Mouse (Mus musculus) adrenal gland, adult 2 months (tissue): ENCODE measurements at regions not wholly inside any gene's neighbourhood (a gene's known extent, or its start where the extent isn't known, plus 50 kb on each side); places are given as distances from the start of the nearest gene placed in this dataset.

Source experiments
- DNase-seq: peaks from one replicate; pipeline ENCODE4 v3.0.0; 2021

DNA sequence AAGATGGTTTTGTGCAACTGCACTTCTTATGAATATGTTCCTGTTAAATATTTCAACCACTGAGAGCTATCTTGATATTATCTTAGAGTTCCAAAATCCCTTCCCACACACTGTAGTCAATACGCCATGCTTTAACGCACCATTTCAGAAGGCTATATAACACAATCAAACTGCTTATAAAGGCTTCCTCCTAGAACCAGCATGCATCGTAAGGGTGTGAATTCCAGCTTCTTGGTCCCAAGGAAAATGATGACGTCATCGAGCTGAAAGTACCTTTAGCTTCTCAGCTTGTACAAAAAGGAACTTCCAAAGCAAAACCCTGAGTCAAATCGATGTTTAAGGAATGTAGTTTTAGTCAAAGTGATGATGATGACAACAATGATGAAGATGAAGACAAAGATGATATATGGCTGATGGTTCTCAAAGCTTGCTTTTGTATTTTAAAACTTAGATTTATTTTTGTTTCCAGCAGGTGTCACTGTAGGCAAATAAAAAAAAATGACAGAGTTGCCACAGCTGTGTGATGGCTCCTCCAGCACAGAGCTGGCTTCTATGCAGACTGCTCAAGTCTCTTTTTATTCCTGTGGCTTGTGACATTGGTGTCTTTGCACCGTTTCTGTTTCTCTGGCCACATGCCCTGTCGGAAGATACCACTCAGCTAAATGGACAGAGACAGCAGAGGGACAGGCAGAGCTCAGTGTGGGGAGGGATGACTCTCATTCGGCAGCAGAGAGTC is 150.6 kb upstream of the Dnajc19 start:
- no peak for DNase-seq

DNA sequence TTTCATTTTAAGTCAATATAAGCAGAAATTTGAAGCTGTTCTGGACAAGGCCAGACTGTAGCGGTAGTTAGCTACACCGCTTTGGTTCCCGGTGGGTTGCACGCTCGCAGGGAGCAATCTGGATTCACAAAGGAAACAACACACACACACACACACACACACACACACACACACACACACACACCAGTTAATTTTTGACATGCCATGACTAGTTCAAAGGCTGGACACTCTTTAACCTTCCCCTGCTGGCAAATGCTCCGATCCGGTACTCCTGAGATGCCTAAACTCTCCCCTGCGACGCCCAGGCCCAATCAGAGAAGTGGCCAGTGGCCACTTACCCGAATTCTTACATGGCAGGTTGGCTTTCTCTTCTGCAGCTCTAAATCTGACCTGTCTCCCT is 141.2 kb upstream of the Dnajc19 start:
- no peak for DNase-seq

DNA sequence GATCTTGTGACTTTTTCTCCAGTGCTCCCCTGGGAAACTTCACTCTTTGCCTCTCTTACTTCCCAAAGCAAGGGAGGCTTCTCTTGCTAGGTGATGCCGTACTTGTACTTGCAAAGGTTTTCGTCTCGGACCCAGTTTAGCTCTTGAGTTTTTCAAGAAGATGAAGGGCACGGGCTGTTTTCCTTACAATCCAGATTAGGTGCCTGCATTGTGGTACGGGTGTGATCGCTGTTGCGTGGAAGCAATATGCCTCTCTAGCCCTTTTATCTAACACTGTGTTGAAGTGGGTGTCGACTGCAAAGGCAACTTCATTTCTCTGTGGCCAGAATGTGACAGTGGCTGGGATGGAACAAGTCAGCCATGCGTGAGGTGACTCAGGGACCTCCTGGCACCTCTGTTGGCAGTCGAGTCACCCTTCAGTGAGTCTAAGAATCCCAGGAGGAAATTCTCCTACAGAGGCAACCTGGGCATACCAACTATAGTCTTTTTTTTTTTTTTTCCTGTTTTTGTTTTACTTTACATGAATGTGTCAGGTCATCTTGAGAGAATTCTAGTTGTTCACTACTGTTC is 138.7 kb upstream of the Dnajc19 start:
- DNase-seq = no peak

DNA sequence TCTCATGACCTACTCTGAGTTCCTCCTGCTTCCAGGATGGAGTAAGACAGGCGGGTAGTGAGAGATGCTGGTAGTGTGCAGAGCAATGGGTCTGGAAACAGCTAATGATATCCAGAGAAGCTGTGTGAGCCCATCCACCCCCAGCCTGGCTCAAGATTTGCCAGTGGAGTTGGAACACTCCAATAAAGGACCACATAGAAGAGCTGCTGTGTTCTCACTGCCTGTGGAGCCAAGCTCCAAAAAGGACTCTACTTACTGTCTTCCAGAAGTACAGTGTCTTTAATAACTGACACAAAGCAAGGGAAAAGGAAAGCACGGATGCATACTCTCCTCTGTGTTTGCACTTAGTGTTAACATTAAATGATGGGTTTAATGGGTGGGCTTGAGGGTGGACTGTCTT is 138.0 kb upstream of the Dnajc19 start:
- DNase-seq = no peak

DNA sequence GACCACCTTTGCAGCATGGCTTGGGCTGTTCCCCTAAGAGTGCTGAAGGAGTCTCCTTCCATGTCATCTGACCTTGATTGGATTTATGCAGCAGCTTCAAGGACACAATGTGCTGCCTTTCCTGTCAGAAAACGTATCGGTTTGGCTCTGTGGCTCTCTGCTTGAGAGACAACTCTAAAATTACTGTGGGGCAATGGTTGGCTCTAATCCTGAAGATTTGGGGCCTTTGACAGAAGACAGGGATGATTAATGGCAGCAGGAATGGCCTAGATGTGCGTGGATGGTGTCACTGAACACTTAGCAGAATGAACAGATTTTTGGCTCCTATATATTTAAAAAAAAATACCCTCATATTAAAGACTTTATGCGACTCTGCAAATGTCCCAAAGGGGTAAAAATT is 136.8 kb upstream of the Dnajc19 start:
- DNase-seq = no peak

DNA sequence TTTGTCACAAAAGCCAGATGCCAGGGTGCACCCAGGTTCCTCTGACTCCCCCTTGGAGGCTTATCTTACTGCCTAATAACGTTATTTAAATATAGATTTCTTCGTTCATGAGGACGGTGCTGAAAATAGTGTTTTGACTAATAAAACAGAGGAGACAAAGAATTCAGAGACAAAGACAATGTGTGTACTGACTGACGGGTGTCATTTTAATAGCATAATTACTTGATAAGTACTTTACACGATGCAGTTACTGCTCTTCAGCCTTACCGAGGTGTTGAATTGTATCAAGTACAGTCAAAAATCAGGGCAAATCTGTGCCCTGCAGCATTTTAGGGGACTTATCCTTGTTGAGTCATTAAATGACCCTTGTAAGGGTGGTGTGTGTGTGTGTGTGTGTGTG is 133.1 kb upstream of the Dnajc19 start:
- no peak for DNase-seq

DNA sequence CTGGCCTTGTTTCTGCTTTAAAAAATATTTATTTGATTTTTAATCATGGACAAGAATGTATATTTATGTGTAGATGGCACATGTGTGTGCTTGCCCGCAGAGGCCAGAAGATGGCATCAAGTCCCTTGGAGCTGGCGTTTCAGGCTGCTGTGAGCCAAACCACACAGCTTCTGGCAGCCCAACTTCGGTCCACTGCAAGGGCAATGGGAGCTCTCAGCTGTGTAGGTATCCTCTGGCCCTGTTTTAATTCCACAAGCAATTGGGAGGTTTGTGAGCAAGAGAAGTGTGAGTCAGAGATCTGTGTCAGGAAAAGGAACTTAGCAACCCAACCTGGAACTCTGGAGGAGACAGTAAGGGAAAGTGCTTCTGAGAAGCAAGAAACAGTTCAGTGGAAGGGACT is 125.3 kb upstream of the Dnajc19 start:
- DNase-seq = no peak

DNA sequence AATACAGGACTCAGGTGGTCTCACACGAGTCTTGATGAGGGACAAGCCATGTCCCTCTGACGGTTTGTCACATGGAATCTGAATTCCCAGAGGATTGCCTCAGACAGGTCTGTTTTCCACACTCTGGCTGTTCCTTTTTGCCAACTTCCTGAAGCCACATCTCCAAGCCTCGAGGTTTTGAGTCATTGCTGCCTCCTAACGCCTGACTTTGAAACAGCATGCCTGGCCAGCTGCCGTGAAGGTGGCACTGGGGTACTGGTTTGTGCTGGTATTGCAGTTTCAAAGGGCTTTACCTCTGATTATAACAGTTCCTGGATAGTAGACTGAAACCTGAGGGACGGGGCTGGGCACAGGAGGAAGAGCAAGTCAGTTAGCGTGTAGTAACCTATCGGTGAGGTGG is 117.1 kb upstream of the Dnajc19 start:
- no peak for DNase-seq

DNA sequence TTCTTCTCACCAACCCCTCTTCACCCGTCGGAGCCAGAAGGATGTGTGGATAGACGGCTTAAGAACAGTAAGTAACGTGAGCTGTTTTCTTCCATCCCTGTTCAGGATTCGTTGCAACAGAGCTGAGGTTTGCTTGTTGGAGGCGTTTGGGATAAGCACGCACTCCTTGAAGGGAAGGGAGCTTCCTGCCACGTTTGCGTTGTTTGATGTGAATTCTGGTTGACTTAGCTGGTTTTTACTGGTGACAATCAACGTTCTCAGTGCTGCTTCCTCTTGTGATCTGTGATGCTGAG is 116.0 kb upstream of the Dnajc19 start:
- no peak for DNase-seq

DNA sequence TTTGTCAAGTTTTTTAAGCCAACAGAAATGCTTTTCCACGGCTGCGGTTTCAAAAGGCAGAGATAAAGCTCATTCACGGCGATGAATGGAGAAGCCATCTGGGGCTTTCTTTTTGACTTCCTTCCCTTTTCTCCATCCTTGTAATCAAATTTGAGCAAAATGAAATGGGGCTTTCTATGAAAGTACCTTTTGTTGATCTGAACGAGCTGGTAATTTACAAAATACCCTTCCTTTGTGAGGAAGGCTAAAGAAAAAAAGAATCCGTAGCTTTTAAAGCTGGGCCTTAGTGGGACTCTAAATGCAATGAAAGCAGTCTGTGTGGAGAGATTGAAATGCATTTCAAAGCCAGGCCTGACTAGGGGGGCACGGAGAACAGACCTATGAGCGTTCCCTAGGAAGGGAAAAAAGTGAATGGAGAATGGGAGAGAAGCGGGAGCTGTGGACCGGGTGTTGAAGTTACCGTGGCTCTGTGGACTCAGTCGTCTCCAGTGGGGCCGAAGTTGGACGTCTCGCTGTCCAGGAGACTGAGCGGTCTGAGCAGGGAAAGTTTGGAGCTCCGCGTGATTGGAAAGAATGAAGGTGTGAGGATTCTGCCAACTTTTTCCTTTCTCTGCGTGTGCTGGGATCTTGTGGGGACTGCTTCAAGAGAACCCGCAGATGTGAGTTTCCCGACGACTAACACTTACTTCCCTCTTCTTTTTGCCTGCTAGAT is 115.5 kb upstream of the Dnajc19 start:
- DNase-seq = no peak

DNA sequence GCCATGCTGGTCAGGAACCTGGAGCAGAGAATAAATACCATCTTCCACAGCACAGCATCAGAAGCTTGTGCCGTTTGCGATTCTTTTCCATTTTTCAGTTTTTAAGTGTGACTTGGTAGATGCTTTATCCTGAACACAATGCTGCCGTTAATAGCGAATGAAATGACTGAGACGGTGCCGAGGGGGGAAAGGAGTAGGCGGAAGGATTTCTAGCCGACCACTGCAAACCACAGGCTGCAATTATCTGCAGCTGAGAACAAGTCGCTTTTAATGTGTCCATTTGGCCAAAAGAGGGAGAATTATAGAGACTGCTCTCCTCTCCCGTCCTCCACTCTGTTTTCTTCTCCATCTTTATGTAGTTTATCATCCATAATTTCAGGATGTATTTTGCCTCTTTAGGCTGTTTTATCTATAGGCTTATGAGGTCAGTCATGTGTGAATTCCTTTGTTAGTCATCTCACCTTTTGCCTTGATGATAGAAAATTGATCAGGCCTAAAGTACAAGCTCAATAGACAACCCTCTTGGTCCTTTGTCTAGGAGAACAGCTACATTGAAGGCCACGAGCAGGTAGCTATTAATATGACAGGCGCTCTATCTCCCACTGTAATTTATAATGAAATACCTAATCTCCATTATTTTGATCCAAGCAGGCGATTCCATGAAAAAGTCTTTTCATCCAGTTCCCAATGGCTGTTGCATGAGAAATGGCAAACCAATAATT is 114.8 kb upstream of the Dnajc19 start:
- no peak for DNase-seq

DNA sequence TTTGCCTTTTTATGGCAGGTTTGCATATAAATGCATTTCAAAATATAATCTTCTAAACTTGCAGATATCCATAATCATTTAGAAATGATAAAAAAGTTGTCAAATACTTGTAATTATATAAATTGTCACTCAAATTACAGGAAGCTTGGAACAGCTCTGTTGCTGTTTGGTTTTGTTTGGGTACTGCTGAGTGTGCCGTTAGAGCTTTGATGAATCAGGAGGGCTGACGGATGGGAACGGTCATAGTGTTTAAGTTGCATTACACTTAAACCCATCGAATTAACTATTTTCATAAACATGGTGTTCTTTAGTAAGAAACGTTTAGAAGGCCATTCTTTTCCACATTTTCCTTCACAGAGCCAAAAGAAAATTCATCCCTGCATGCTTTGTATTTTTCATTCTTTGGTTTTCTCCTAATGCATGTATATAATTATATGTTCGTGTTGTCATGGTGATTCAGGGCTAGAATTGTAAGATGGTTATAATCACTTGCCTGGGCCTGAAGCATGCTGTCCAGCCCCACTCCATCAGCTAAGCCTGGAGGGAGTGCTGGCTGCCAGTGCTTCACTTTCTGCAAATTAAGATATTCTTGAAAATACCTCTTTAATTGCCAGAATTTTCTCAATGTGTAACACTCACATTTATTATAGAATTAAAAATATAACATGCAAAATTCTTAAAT is 92.4 kb upstream of the Dnajc19 start:
- no peak for DNase-seq

DNA sequence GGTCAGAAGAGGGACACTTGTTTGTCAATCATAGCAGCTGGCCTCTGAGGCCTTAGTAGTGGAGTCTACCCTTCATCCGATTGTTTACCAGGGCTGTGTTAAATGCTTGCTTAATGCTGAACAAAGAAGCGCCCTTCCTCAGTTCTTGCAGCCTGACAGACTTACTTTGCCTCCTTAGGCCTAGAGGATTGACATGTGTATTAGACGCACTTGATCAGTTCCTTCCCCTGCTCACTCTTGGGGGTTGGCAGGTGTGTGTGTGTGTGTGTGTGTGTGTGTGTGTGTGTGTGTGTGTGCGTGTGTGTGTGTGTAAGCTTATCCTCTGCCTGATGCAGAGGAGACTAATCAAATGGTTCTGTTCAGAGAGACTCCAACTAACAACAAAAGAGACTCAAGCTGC is 91.8 kb upstream of the Dnajc19 start:
- DNase-seq = no peak

DNA sequence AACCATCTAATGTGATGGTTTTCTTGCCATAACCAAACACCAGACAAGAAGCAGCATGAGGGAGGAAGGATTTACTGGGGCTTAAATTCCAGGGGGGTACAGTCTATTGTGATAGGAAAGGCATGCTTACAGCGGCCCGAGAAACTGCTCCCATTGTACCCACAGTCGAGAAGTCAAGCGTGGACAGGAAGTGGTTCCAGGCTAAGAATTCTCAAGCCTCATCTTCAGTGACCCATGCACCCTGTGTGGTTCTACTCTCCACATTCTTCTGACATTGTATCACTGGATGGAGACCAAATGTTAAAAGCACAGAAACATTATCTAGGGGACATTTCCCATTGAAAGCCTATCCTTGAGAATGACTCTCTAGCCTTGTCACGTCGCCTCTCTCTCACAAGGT is 90.8 kb upstream of the Dnajc19 start:
- no peak for DNase-seq

DNA sequence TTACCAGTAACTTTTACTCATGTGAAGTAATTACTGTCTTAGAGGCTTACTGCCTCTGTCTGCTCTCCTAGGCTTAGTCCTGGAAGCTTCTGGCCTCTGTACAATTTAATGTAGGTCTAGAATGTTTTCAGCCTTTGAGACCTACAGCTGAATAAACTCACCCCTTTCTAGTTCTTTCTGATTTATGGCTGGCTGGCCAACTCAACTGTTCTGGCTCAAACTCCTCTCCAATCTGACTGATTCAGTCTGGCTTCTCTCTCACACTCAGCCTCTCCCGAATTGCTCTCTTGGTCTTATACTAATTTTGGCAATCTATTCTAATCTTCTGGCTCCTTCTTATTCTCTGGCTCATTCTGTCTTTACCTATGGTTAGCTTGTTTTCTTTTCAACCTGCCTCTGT is 87.0 kb upstream of the Dnajc19 start:
- DNase-seq = no peak

DNA sequence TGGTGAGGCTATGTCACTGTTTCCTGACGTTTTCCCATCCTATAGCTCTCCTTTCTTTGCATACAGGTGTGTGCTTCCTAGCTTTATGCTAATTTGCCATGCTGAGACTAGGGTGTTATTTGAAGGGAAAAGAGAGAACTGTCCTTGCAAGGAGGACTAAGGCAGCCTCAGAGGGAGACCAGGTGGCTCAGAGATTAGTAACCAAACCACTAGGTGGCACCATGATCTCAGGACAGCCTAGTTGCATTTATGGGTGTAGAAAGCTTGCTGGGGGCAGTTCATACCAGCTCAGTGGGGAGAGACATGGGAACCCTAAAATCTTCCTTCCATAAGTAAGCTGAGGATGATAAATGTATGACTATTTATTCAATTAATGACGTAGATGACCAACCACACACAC is 68.9 kb upstream of the Dnajc19 start:
- no peak for DNase-seq

DNA sequence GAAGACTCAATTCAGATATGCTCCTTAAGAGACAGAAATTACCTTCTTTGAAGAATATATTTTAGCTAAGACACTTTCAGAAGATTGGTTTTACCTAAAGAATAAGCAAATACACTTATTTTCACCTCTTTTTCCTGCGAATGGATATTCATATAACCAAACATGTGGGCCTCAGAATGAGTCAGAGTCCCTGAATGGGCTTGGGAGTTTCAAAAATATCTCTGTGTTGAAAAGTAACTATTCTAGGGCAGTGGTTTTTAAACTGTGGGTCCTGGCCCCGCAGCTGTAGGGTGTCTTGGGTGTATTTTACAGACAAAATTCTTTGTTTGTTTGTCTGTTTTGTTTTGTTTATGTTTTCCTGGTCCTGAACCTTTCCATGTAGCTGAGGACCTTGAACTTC is 62.5 kb upstream of the Dnajc19 start:
- DNase-seq = no peak

DNA sequence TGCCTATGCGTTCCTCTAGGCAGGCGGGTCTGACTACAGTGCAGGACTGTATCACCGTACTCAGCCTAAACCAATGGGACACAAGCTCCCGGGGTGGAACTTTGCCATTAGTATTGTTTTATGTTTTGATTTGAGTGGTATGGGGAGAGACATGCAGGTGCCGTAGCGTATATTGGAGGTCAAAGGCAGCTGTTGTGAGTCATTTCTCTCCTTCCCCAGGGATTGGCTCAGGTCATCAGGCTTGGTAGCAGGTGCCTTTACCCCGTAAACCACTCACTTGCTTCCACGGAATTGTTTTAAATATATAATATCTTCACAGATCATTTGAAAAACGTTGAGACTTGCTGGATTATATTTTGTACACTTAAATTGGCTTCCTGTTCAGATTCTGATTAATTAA is 58.1 kb upstream of the Dnajc19 start:
- no peak for DNase-seq

DNA sequence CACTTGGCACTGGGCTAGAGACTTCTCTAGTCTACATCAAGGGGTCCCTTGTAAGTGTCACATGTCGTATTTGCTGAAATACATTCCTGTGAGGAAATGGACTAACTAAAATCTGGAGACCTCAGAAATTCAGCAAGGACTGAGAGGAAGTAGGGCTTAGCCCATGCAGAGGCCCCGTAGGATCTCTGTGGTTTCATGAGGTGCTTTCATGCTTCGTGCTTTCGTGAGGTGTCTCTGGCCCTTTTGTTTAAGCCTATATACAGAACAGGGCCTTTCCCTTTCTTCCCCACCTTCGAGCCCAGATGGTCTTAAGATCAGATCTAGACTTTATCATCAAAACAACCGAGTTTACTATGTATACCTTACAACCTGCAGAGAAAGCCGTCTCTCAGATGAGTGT is 56.9 kb upstream of the Dnajc19 start:
- DNase-seq = no peak

DNA sequence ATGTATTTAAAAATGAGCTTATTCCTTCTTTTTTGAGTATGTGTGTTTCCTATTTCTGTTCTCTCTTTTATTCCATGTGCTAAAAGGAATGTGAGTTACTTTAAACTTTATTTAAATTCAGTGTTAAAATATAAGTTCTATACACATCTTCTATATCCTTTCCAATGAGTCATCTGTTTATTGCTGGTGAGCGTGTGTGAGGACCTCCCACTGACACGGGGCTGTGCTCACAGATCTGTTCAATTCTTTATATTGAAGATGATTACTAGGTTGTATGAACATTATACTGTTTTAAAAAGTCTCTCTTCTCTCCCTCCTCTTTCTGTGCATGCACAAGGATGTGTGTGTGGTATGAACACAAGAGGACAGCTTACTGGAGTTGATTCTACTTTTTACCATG is 55.3 kb upstream of the Dnajc19 start:
- no peak for DNase-seq
